Mouse (Mus musculus) G1E (cell line): ENCODE results near the gene Ppm1m. TPM values are rescaled to one million over a fixed set of nuclear protein-coding genes. Genes with fewer than 3 reads are reported as not detected.

Source experiments
- ATAC-seq: 2 replicates; pipeline ENCODE4 v1.8.0; 2016; ENCODE audit warnings: mild to moderate bottlenecking; ENCODE audit not compliant: insufficient number of reproducible peaks, poor library complexity, low FRiP score, severe bottlenecking; ENCODE audit errors: extremely low read depth
- DNase-seq: peaks from one replicate; pipeline ENCODE4 v3.0.0; 2012; ENCODE audit warnings: low spot score
- H3K27me3 ChIP-seq: 2 replicates; pipeline ENCODE4 v1.6.1; 2012; ENCODE audit warnings: mild to moderate bottlenecking, low read length, inconsistent platforms; ENCODE audit not compliant: insufficient read depth
- H3K36me3 ChIP-seq: replicated peaks from 2 replicates; pipeline ENCODE3; 2012; ENCODE audit warnings: mild to moderate bottlenecking, inconsistent platforms
- H3K4me1 ChIP-seq: 2 replicates; pipeline ENCODE4 v1.6.1; 2012; ENCODE audit warnings: low read depth, low read length, inconsistent platforms, mixed read lengths; ENCODE audit not compliant: insufficient read depth
- H3K4me3 ChIP-seq: 2 replicates; pipeline ENCODE4 v1.5.1; 2012; ENCODE audit warnings: low read depth, mild to moderate bottlenecking, inconsistent platforms, low read length, moderate library complexity, mixed read lengths
- H3K9me3 ChIP-seq: replicated peaks from 2 replicates; pipeline ENCODE4 v1.6.1; 2012; ENCODE audit warnings: inconsistent platforms
- CTCF ChIP-seq: IDR thresholded peaks from 2 replicates; pipeline ENCODE4 v1.5.1; 2012; ENCODE audit warnings: low read depth, low read length, inconsistent platforms, mixed read lengths
- GATA1 ChIP-seq: IDR thresholded peaks from 2 replicates; pipeline ENCODE4 v1.6.1; 2012; ENCODE audit warnings: borderline replicate concordance, low read length, inconsistent platforms, mixed read lengths
- GATA2 ChIP-seq: IDR thresholded peaks from 2 replicates; pipeline ENCODE4 v1.6.1; 2012; ENCODE audit warnings: low read depth, low read length, inconsistent platforms, borderline replicate concordance
- POLR2AphosphoS5 ChIP-seq: IDR thresholded peaks from 2 replicates; pipeline ENCODE4 v1.6.1; 2012; ENCODE audit warnings: low read depth, low read length, inconsistent platforms; ENCODE audit not compliant: insufficient replicate concordance
- TAL1 ChIP-seq: conservative IDR thresholded peaks from 2 replicates; pipeline ENCODE4 v1.6.1; 2012; ENCODE audit warnings: low read depth, low read length, inconsistent platforms, mixed read lengths
- polyA plus RNA-seq: library from polyadenylated mRNA; stranded (reverse); fragments of >175 nt; gene quantifications from 2 replicates; pipeline ENCODE4 v1.2.3, GENCODE M21; 2012
- total RNA-seq, 2 experiments: library from RNA; stranded (forward) in 1 of 2; stranded (reverse) in 1 of 2; fragments of 200-1000 nt in 1 of 2; fragments of >200 nt in 1 of 2; fragmentation: Nextera tagmentation in 1 of 2; gene quantifications; 2 replicates each; pipeline ENCODE4 v1.2.3; 2014 to 2017

Ppm1m gene
- total and polyA plus RNA-seq, 3 experiments, result 9.4 to 18.5 (median 14.4) TPM

GRCm38 (mm10) chr9:106211680-106212593, 12.4 kb upstream of the Ppm1m start:
- no peaks in the 10 kb centered on the region for H3K9me3 ChIP-seq
- no peaks in the 10 kb centered on the region for H3K27me3 ChIP-seq
- no peak overlapping the region for H3K4me3 ChIP-seq
- peaks cover 86% of the 10 kb centered on the region for H3K36me3 ChIP-seq
- peak; percentile 79 for DNase-seq
- peak; percentile 92 for TF ChIP-seq CTCF
- no peak for TF ChIP-seq GATA2
- TF ChIP-seq TAL1, result no peak
- TF ChIP-seq POLR2AphosphoS5, result no peak
- no peak for TF ChIP-seq GATA1
- peak; percentile 87 for ATAC-seq
- peaks cover 15% of the 10 kb centered on the region for H3K4me1 ChIP-seq

- ATAC-seq, result no peak
- H3K4me1 ChIP-seq, result peaks cover 23% of the 10 kb centered on the region
- H3K27me3 ChIP-seq, result no peaks in the 10 kb centered on the region
- no peaks in the 10 kb centered on the region for H3K9me3 ChIP-seq
- H3K4me3 ChIP-seq, result no peak overlapping the region
- peaks cover 88% of the 10 kb centered on the region for H3K36me3 ChIP-seq
- no peak for DNase-seq
- no peak for TF ChIP-seq GATA2
- no peak for TF ChIP-seq CTCF
- no peak for TF ChIP-seq TAL1
- no peak for TF ChIP-seq GATA1
- no peak for TF ChIP-seq POLR2AphosphoS5
Measured at GRCm38 (mm10) chr9:106210853-106211609, 11.5 kb upstream of the Ppm1m start.

- H3K4me3 ChIP-seq, result no peak overlapping the region
- ATAC-seq (no peak), DNase-seq (no peak)
- TF ChIP-seq POLR2AphosphoS5, result no peak
- no peak for TF ChIP-seq GATA2
- TF ChIP-seq GATA1, result no peak
- no peak for TF ChIP-seq TAL1
- TF ChIP-seq CTCF, result no peak
- no peaks in the 10 kb centered on the region for H3K27me3 ChIP-seq
- peaks cover 90% of the 10 kb centered on the region for H3K36me3 ChIP-seq
- no peaks in the 10 kb centered on the region for H3K9me3 ChIP-seq
- H3K4me1 ChIP-seq, result peaks cover 33% of the 10 kb centered on the region
Measured at GRCm38 (mm10) chr9:106209954-106210353, 10.4 kb upstream of the Ppm1m start.

GRCm38 (mm10) chr9:106208181-106208580, 8.6 kb upstream of the Ppm1m start:
- no peak for TF ChIP-seq TAL1
- no peak for TF ChIP-seq CTCF
- TF ChIP-seq GATA1, result no peak
- no peak for TF ChIP-seq GATA2
- TF ChIP-seq POLR2AphosphoS5, result no peak
- no peaks in the 10 kb centered on the region for H3K27me3 ChIP-seq
- H3K4me1 ChIP-seq, result peaks cover 51% of the 10 kb centered on the region
- no peak overlapping the region for H3K4me3 ChIP-seq
- DNase-seq, result no peak
- H3K9me3 ChIP-seq, result no peaks in the 10 kb centered on the region
- peaks cover 82% of the 10 kb centered on the region for H3K36me3 ChIP-seq
- ATAC-seq, result no peak

- peaks cover 65% of the 10 kb centered on the region for H3K36me3 ChIP-seq
- H3K27me3 ChIP-seq, result no peaks in the 10 kb centered on the region
- TF ChIP-seq POLR2AphosphoS5 (no peak), TAL1 (no peak), GATA1 (no peak), GATA2 (no peak)
- DNase-seq, result no peak
- H3K4me3 ChIP-seq, result no peak overlapping the region
- no peaks in the 10 kb centered on the region for H3K9me3 ChIP-seq
- peaks cover 54% of the 10 kb centered on the region for H3K4me1 ChIP-seq
- no peak for ATAC-seq
Measured at GRCm38 (mm10) chr9:106206515-106206914, 7.0 kb upstream of the Ppm1m start.

GRCm38 (mm10) chr9:106205713-106206290, 6.3 kb upstream of the Ppm1m start:
- peaks cover 58% of the 10 kb centered on the region for H3K36me3 ChIP-seq
- DNase-seq, result no peak
- H3K27me3 ChIP-seq, result no peaks in the 10 kb centered on the region
- no peak for ATAC-seq
- H3K9me3 ChIP-seq, result no peaks in the 10 kb centered on the region
- no peak overlapping the region for H3K4me3 ChIP-seq
- peaks cover 55% of the 10 kb centered on the region for H3K4me1 ChIP-seq
- TF ChIP-seq GATA2, result no peak
- no peak for TF ChIP-seq TAL1
- TF ChIP-seq GATA1, result no peak
- no peak for TF ChIP-seq CTCF
- no peak for TF ChIP-seq POLR2AphosphoS5
